Mouse (Mus musculus): ENCODE measurements around the gene Dip2c.

The Dip2c gene

GRCm38 (mm10) chr13:9276322-9276855, at the start of gene Dip2c:
Gene Dip2c, plus strand, starts transcription at chr13:9276528.
- DNase-seq (ENCODE audit: extremely low spot score, low read depth, low spot score) = peak; percentile 31

- no peak for DNase-seq (ENCODE audit: extremely low spot score, low read depth, low spot score)
These were observed 49.2 kb upstream of the Dip2c start for GRCm38 (mm10) chr13:9227078-9227477.

GRCm38 (mm10) chr13:9237495-9237894, 38.8 kb upstream of the Dip2c start:
- DNase-seq (ENCODE audit: extremely low spot score, low read depth, low spot score) = no peak

- no peak for DNase-seq (ENCODE audit: extremely low spot score, low read depth, low spot score)
These were observed 37.2 kb upstream of the Dip2c start for GRCm38 (mm10) chr13:9239127-9239526.

- DNase-seq (ENCODE audit: extremely low spot score, low read depth, low spot score) = no peak
These were observed 36.6 kb upstream of the Dip2c start for GRCm38 (mm10) chr13:9239631-9240236.

- no peak for DNase-seq (ENCODE audit: extremely low spot score, low read depth, low spot score)
These were observed 14.6 kb upstream of the Dip2c start for GRCm38 (mm10) chr13:9261748-9262147.

GRCm38 (mm10) chr13:9265516-9265915, 10.8 kb upstream of the Dip2c start:
- DNase-seq (ENCODE audit: extremely low spot score, low read depth, low spot score) = no peak

GRCm38 (mm10) chr13:9276856-9277620, 710 bp downstream of the Dip2c start:
- no peak for DNase-seq (ENCODE audit: extremely low spot score, low read depth, low spot score)

- no peak for DNase-seq (ENCODE audit: extremely low spot score, low read depth, low spot score)
These were observed 1.3 kb downstream of the Dip2c start for GRCm38 (mm10) chr13:9277621-9277960.

- DNase-seq (ENCODE audit: extremely low spot score, low read depth, low spot score) = no peak
These were observed 2.3 kb downstream of the Dip2c start for GRCm38 (mm10) chr13:9278636-9279035.

- DNase-seq (ENCODE audit: extremely low spot score, low read depth, low spot score) = no peak
These were observed 6.7 kb downstream of the Dip2c start for GRCm38 (mm10) chr13:9283050-9283449.

GRCm38 (mm10) chr13:9289916-9290315, 13.6 kb downstream of the Dip2c start:
- no peak for DNase-seq (ENCODE audit: extremely low spot score, low read depth, low spot score)

GRCm38 (mm10) chr13:9296285-9296684, 20.0 kb downstream of the Dip2c start:
- DNase-seq (ENCODE audit: extremely low spot score, low read depth, low spot score) = no peak

GRCm38 (mm10) chr13:9297266-9297665, 20.9 kb downstream of the Dip2c start:
- DNase-seq (ENCODE audit: extremely low spot score, low read depth, low spot score) = no peak

- no peak for DNase-seq (ENCODE audit: extremely low spot score, low read depth, low spot score)
These were observed 21.4 kb downstream of the Dip2c start for GRCm38 (mm10) chr13:9297689-9298088.

GRCm38 (mm10) chr13:9299657-9300056, 23.3 kb downstream of the Dip2c start:
- DNase-seq (ENCODE audit: extremely low spot score, low read depth, low spot score) = no peak

GRCm38 (mm10) chr13:9308863-9309262, 32.5 kb downstream of the Dip2c start:
- DNase-seq (ENCODE audit: extremely low spot score, low read depth, low spot score) = no peak

GRCm38 (mm10) chr13:9310806-9311205, 34.5 kb downstream of the Dip2c start:
- DNase-seq (ENCODE audit: extremely low spot score, low read depth, low spot score) = no peak

GRCm38 (mm10) chr13:9312916-9313315, 36.6 kb downstream of the Dip2c start:
- DNase-seq (ENCODE audit: extremely low spot score, low read depth, low spot score) = no peak

- DNase-seq (ENCODE audit: extremely low spot score, low read depth, low spot score) = no peak
These were observed 37.9 kb downstream of the Dip2c start for GRCm38 (mm10) chr13:9314099-9314712.

GRCm38 (mm10) chr13:9314713-9315112, 38.4 kb downstream of the Dip2c start:
- DNase-seq (ENCODE audit: extremely low spot score, low read depth, low spot score) = no peak

GRCm38 (mm10) chr13:9319745-9320144, 43.4 kb downstream of the Dip2c start:
- no peak for DNase-seq (ENCODE audit: extremely low spot score, low read depth, low spot score)

Data from hindlimb bud, embryonic 11.5 days (tissue).